Mouse (Mus musculus): ENCODE data around the gene Spn.
"Not testable (repeated sequence)": the region's sequence is repeated elsewhere in the genome, so short reads cannot be mapped to it uniquely, and the experiment has no call there.

Gene Spn

DNA sequence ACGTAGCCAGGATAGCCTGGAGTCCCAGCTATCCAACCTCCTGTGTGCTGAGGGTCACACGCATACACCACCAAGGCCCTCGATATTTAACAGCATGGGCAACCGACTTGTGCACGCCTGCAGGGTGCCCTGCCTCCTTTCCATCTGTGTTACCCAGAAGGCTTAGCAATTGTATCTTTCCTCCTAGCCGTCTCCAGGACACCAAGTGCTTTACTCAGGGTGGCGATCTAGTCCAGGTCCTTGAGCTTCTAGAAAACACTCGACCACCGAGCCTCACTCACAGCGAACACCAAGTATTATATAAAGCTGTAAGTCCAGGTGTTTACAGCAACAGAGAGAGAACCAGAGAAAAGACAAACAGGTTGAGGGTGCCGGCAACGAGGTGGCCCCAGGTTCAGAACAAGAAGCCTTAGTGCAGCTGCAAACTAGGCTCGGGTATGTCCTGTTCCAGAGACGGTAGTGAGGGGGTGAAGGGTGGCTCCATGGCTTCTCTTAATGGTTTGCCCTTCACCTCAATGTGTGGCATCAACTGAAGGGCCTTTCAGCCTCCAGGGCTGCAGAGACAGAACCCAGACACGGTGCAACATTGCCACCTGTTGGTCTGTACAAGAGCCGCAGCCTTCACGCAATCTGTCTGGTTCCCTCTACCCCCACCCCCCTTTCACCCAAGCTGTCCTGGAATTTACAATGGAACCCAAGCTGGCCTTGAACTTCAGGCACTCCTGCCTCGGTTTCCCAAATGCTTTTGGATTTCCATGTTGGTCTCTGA is 27.2 kb downstream of the Spn start:
- no peak for DNase-seq (ENCODE audit: extremely low read depth, low read depth, low spot score)

GRCm38 (mm10) chr7:127105551-127105950 is 32.1 kb downstream of the Spn start:
- DNase-seq (ENCODE audit: extremely low read depth, low read depth, low spot score): no peak

GRCm38 (mm10) chr7:127104560-127105332 is 32.9 kb downstream of the Spn start:
- DNase-seq (ENCODE audit: extremely low read depth, low read depth, low spot score): no peak

GRCm38 (mm10) chr7:127103960-127104359 is 33.7 kb downstream of the Spn start:
- no peak for DNase-seq (ENCODE audit: extremely low read depth, low read depth, low spot score)

DNA sequence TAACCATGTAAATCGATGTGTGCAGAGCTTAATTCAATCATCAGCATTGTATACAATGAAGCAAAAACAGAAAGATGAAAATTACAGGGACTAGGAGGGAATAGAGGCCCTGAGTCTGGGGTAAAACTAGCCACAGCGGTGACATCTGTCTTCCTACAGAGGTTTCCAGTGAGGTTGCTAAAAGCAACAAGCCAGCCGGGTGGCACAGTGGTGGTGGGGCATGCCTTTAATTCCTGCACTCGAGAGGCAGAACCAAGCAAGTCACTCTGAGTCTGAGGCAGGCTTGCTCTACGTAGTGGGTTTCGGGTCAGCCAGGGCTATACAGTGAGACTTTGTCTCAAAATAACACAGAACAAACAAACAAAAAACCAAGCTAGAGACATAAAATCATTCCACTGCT is 35.5 kb downstream of the Spn start:
- DNase-seq (ENCODE audit: extremely low read depth, low read depth, low spot score): no peak

DNA sequence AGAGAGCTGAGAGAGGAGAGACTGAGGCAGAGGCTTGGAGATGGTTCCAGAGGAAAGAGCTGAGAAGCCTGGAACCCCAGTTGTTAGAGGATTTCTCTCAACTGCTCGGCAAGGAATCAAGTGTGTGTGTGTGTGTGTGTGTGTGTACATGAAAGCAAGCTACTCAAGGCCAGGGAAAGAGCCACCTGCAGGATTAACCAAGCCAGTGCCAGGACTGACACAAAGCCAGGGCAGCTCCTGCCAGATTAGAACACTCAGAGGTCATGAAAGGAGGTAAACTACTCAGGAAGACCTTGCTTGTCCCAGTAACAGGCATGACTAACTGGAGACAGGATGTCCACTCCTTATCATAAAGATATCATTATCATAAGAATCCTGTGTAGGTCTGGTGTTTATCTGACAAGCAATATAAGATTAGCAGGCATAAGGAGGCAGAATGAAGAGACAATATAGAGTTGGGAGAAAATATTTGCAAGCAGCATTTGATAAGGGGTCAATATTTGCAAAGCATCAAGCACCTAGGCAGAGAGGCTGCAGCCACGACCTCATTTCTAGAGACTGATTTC is 36.1 kb downstream of the Spn start:
- no peak for DNase-seq (ENCODE audit: extremely low read depth, low read depth, low spot score)

GRCm38 (mm10) chr7:127099528-127099927 is 38.1 kb downstream of the Spn start:
- DNase-seq (ENCODE audit: extremely low read depth, low read depth, low spot score): no peak

DNA sequence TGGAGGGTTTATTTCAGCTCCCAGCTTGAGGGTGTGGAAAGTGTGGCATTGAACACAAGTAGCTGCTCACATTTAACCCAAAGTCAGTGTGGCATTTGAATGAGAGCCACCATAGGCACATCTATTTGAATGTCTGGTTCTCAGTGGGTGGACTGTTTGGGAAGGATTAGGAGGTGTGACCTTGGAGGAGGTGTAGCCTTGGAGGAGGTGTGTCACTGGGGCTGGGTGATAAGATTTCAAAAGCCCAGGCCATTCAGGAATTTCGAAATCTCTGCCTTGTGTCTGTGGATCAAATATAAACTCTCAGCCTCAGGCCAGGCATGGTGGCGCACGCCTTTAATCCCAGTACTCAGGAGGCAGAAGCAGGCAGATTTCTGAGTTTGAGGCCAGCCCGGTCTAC is 38.7 kb downstream of the Spn start:
- DNase-seq (ENCODE audit: extremely low read depth, low read depth, low spot score): no peak

DNA sequence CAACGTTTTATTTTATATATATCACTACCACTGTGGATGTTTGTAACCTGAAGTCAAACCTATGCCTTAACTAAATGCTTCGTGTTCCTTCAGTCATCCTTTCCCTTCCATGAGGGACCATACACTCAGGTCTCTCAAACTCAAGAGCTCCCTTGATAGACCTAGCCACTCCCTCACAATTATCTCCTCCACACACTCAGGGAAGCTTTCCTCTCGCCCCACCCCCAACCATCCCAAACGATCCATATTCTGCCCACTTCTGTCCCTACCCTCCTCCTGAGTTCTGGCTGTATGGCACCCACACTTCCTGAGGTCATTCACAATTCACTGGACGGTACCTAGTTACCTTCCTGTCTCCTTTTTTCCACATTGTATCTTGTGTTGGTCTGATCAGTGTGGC is 39.1 kb downstream of the Spn start:
- no peak for DNase-seq (ENCODE audit: extremely low read depth, low read depth, low spot score)

- DNase-seq (ENCODE audit: extremely low read depth, low read depth, low spot score): no peak
Measured at GRCm38 (mm10) chr7:127096456-127096855, 41.2 kb downstream of the Spn start.

GRCm38 (mm10) chr7:127093914-127094313 is 43.7 kb downstream of the Spn start:
- no peak for DNase-seq (ENCODE audit: extremely low read depth, low read depth, low spot score)

DNA sequence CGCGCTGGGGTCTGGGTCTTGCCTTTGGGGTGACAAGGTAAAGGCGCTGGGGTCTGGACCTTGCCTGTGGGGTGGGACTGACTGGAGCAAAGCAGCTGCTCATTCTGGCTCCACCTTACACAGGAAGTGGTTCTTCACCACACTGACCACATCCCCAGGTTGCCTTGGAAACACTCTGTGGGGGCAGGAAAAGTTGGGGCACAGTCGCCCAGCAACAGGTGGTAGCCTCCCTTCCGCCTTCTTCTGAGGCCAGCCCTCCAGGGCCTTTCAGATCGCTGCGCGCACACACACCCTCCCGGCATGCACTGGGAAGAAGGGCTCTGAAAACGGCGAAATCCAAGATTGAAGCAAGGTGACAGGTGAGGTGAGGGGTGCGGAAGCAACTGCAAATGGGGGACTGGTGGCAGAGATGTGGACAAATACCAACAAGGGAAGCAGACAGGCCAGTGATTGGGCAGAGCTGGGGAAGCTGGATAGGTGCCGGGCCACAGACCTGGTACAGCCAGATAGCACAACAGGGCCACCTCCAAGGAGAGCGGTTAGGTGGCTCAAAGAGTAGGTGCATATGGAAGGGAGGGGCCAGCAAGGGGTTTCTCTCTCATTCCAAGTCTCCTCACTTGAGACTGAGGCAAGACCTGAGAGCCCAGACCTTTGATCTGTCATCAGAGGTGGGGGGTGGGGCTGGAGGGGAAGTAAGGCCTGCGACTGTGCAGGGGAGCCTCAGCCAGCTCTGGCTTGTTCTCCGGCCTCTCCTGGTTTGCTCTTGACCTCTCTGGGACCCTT is 46.3 kb downstream of the Spn start, which contains the start of gene AI467606:
TSS of gene AI467606 (plus strand) at position 246 of the 783 bp plus-strand sequence.
- DNase-seq (ENCODE audit: extremely low read depth, low read depth, low spot score): no peak

GRCm38 (mm10) chr7:127090154-127091113 is 47.2 kb downstream of the Spn start:
- no peak for DNase-seq (ENCODE audit: extremely low read depth, low read depth, low spot score)

DNA sequence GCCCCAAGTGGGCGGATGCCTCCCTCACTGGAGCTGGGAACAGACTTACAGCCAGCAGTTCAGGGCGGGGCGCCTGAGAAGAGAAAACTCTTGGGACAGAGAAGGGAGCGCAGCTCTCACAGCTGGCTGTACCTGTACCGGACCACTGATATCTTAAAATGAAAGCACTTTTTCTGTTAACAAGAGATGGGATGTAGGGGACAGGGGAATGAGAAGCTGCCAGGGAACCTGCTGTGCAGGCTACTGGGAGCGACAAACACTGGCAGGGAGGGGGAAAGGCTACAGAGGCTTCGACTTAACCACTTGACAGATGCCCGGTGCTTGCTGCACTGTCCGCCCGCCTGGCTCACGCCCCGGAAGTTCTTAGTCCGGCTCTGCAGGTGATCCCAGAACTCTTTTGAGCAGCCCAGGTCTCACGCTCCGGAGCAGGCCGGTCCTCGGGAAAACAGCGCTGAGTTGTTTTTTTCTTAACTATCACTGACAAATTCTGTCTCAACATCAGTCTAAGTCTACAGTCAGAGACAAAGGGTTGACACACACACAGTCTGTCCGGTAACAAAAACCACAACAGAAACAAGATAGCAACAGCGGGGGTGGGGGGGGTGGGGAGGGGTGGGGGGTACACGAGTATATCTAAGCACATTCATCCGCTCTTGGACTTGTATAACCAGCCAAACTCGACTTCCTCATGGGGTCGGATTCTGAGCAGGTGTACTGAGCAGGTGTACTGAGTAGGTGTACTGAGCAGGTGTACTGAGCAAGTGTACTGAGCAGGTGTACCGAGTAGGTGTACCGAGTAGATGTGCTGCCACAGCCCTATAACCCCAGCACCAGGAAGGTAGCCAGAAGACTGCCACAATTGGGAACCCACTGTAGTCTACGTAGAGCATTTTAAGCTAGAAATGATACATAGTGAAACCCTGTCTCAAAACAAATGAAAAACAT is 48.5 kb downstream of the Spn start:
- no peak for DNase-seq (ENCODE audit: extremely low read depth, low read depth, low spot score)

- DNase-seq (ENCODE audit: extremely low read depth, low read depth, low spot score): no peak
Measured at GRCm38 (mm10) chr7:127088083-127088482, 49.5 kb downstream of the Spn start.

GRCm38 (mm10) chr7:127087278-127088010 is 50.2 kb downstream of the Spn start, which contains the start of gene Zg16:
TSS of gene Zg16 (minus strand) at chr7:127087328.
- not testable (repeated sequence) for DNase-seq (ENCODE audit: extremely low read depth, low read depth, low spot score)

- not testable (repeated sequence) for DNase-seq (ENCODE audit: extremely low read depth, low read depth, low spot score)
Measured at GRCm38 (mm10) chr7:127085751-127086150, 51.9 kb downstream of the Spn start.

- no peak for DNase-seq (ENCODE audit: extremely low read depth, low read depth, low spot score)
Measured at GRCm38 (mm10) chr7:127084794-127085193, 52.8 kb downstream of the Spn start.

All from fat pad, adult 2 months (tissue).